Mouse (Mus musculus): Measurements from ENCODE around the gene Egflam.

The Egflam gene

GRCm38 (mm10) chr15:7187682-7188081, 210.5 kb downstream of the Egflam start:
- in situ Hi-C loops (cut with MseI, MboI), result no loop called here

- in situ Hi-C loops (cut with MseI, MboI), result no loop called here
These were observed 217.6 kb downstream of the Egflam start for GRCm38 (mm10) chr15:7180576-7180975.

- in situ Hi-C loops (cut with MseI, MboI), result no loop called here
These were observed 224.4 kb downstream of the Egflam start for GRCm38 (mm10) chr15:7173776-7174175.

GRCm38 (mm10) chr15:7173346-7173745, 224.8 kb downstream of the Egflam start:
- in situ Hi-C loops (cut with MseI, MboI), result no loop called here

- in situ Hi-C loops (cut with MseI, MboI), result no loop called here
These were observed 225.3 kb downstream of the Egflam start for GRCm38 (mm10) chr15:7172875-7173274.

GRCm38 (mm10) chr15:7167906-7168532, 230.2 kb downstream of the Egflam start:
- in situ Hi-C loops (cut with MseI, MboI), result no loop called here

GRCm38 (mm10) chr15:7167238-7167905, 230.8 kb downstream of the Egflam start:
- in situ Hi-C loops (cut with MseI, MboI), result no loop called here

- in situ Hi-C loops (cut with MseI, MboI), result no loop called here
These were observed 231.5 kb downstream of the Egflam start for GRCm38 (mm10) chr15:7166735-7167134.

GRCm38 (mm10) chr15:7163851-7164250, 234.3 kb downstream of the Egflam start:
- in situ Hi-C loops (cut with MseI, MboI), result no loop called here

GRCm38 (mm10) chr15:7160321-7160720, 237.9 kb downstream of the Egflam start:
- in situ Hi-C loops (cut with MseI, MboI), result no loop called here

GRCm38 (mm10) chr15:7159869-7160268, 238.3 kb downstream of the Egflam start:
- in situ Hi-C loops (cut with MseI, MboI), result no loop called here

- in situ Hi-C loops (cut with MseI, MboI), result no loop called here
These were observed 240.5 kb downstream of the Egflam start for GRCm38 (mm10) chr15:7157658-7158057.
